Mouse (Mus musculus): ENCODE data around the gene Ip6k1. TPM values are rescaled to one million over a fixed set of nuclear protein-coding genes. Genes with fewer than 3 reads are reported as not detected.

Ip6k1 gene
- total and polyA plus RNA-seq, 3 experiments: 31.8 to 59.1 (median 37.2) TPM

- Histone ChIP-seq H3K27ac (ENCODE audit: control insufficient read depth, low read depth, low read length) (no peak overlapping the region), H3K4me1 (ENCODE audit: control insufficient read depth in 1 of 2, insufficient read depth in 2 of 2, low read length in 2 of 2) (no peaks in the 10 kb centered on the region), H3K9ac (ENCODE audit: control insufficient read depth, low read depth, low read length, poor library complexity, severe bottlenecking) (no peak overlapping the region), H3K9me3 (replicated peaks; ENCODE audit: insufficient read depth, low read length) (no peaks in the 10 kb centered on the region), H3K79me2 (ENCODE audit: control insufficient read depth, insufficient read depth, low read length, poor library complexity) (no peaks in the 10 kb centered on the region; the same call in 1 of the 2 replicates), H3K27me3 (ENCODE audit: control insufficient read depth in 1 of 2, insufficient read depth in 2 of 2, low read length in 2 of 2) (no peaks in the 10 kb centered on the region), H3K36me3 (ENCODE audit: control insufficient read depth in 1 of 2, insufficient read depth in 2 of 2, low read length in 2 of 2) (peaks cover 0 to 34% of the 10 kb centered on the region in 2 experiments; a peak in 2 of 4 replicates), H3K4me3 (ENCODE audit: control insufficient read depth in 1 of 2, insufficient read depth in 1 of 2, low read depth in 2 of 2, low read length in 2 of 2) (no peak overlapping the region)
- TF ChIP-seq CTCF (IDR thresholded peaks at IDR 0.05 in 2 of 3, conservative IDR thresholded peaks at IDR 0.05 in 1 of 3; ENCODE audit: control insufficient read depth in 1 of 3, insufficient read depth in 1 of 3, low read depth in 2 of 3, low read length in 3 of 3, poor library complexity in 1 of 3, severe bottlenecking in 1 of 3): peak in 2 of 3 experiments; percentile 16 to 29; a peak in 2 of 6 replicates
- no peak for TF ChIP-seq ZC3H11A (IDR thresholded peaks at IDR 0.05; ENCODE audit: low read depth, low read length)
- no peak for TF ChIP-seq GATA1 (IDR thresholded peaks at IDR 0.05; ENCODE audit: low read depth, low read length)
- TF ChIP-seq SMC3 (IDR thresholded peaks at IDR 0.05; ENCODE audit: low read depth, low read length): peak; percentile 35
- no peak for TF ChIP-seq MEF2A (IDR thresholded peaks at IDR 0.05; ENCODE audit: extremely low read depth, insufficient replicate concordance, low read depth, low read length, poor library complexity, severe bottlenecking)
- DNase-seq (ENCODE audit: low read depth, low spot score): no peak
Measured at GRCm38 (mm10) chr9:108027867-108028266, 25.6 kb downstream of the Ip6k1 start.

- no peak for DNase-seq (ENCODE audit: low read depth, low spot score)
- Histone ChIP-seq H3K27ac (ENCODE audit: control insufficient read depth, low read depth, low read length) (no peak overlapping the region), H3K4me3 (ENCODE audit: control insufficient read depth in 1 of 2, insufficient read depth in 1 of 2, low read depth in 2 of 2, low read length in 2 of 2) (no peak overlapping the region), H3K9me3 (replicated peaks; ENCODE audit: insufficient read depth, low read length) (no peaks in the 10 kb centered on the region), H3K4me1 (ENCODE audit: control insufficient read depth in 1 of 2, insufficient read depth in 2 of 2, low read length in 2 of 2) (peaks cover 5 to 21% of the 10 kb centered on the region in 2 experiments), H3K27me3 (ENCODE audit: control insufficient read depth in 1 of 2, insufficient read depth in 2 of 2, low read length in 2 of 2) (no peaks in the 10 kb centered on the region), H3K36me3 (ENCODE audit: control insufficient read depth in 1 of 2, insufficient read depth in 2 of 2, low read length in 2 of 2) (peaks cover 22 to 26% of the 10 kb centered on the region in 2 experiments), H3K9ac (ENCODE audit: control insufficient read depth, low read depth, low read length, poor library complexity, severe bottlenecking) (no peak overlapping the region), H3K79me2 (ENCODE audit: control insufficient read depth, insufficient read depth, low read length, poor library complexity) (no peaks in the 10 kb centered on the region; the same call in 1 of the 2 replicates)
- TF ChIP-seq TBP (IDR thresholded peaks at IDR 0.05; ENCODE audit: low read depth, low read length) (no peak), RCOR1 (IDR thresholded peaks at IDR 0.05; ENCODE audit: low read depth, low read length) (no peak), CHD1 (IDR thresholded peaks at IDR 0.05; ENCODE audit: low read depth, low read length) (no peak), E2F4 (IDR thresholded peaks at IDR 0.05; ENCODE audit: borderline replicate concordance, low read depth, low read length) (no peak)
Measured at GRCm38 (mm10) chr9:108032126-108032525, 29.8 kb downstream of the Ip6k1 start.

GRCm38 (mm10) chr9:108035331-108036156 lies 33.2 kb downstream of the Ip6k1 start:
- TF ChIP-seq CTCF (IDR thresholded peaks at IDR 0.05 in 2 of 3, conservative IDR thresholded peaks at IDR 0.05 in 1 of 3; ENCODE audit: control insufficient read depth in 1 of 3, insufficient read depth in 1 of 3, low read depth in 2 of 3, low read length in 3 of 3, poor library complexity in 1 of 3, severe bottlenecking in 1 of 3) (peak in 2 of 3 experiments; percentile 32; a peak in 3 of 6 replicates), MAX (IDR thresholded peaks at IDR 0.05; ENCODE audit: low read length) (no peak), CHD2 (IDR thresholded peaks at IDR 0.05; ENCODE audit: low read length) (no peak), MEF2A (IDR thresholded peaks at IDR 0.05; ENCODE audit: extremely low read depth, insufficient replicate concordance, low read depth, low read length, poor library complexity, severe bottlenecking) (no peak), ZC3H11A (IDR thresholded peaks at IDR 0.05; ENCODE audit: low read depth, low read length) (no peak), GATA1 (IDR thresholded peaks at IDR 0.05; ENCODE audit: low read depth, low read length) (peak; percentile 58; the same call in 1 of the 2 replicates), MAFK (IDR thresholded peaks at IDR 0.05; ENCODE audit: borderline replicate concordance, low read depth, low read length) (no peak), TBP (IDR thresholded peaks at IDR 0.05; ENCODE audit: low read depth, low read length) (0 out of 2 replicates have a peak, but pooled peaks have one; percentile 11), SIN3A (IDR thresholded peaks at IDR 0.05; ENCODE audit: low read length) (0 out of 2 replicates have a peak, but pooled peaks have one; percentile 10), BHLHE40 (IDR thresholded peaks at IDR 0.05; ENCODE audit: borderline replicate concordance, low read depth, low read length) (no peak), EP300 (IDR thresholded peaks at IDR 0.05; ENCODE audit: low read depth in 1 of 2, low read length in 2 of 2) (peak in 1 of 2 experiments; percentile 54; a peak in 3 of 4 replicates), NRF1 (IDR thresholded peaks at IDR 0.05; ENCODE audit: insufficient read depth, low read depth, low read length, poor library complexity, severe bottlenecking) (no peak), ETS1 (IDR thresholded peaks at IDR 0.05; ENCODE audit: low read depth, low read length) (peak; percentile 14; the same call in 1 of the 2 replicates), POLR2AphosphoS5 (IDR thresholded peaks at IDR 0.05; ENCODE audit: borderline replicate concordance, low read depth, low read length) (no peak)
- Histone ChIP-seq H3K9me3 (replicated peaks; ENCODE audit: insufficient read depth, low read length) (no peaks in the 10 kb centered on the region), H3K4me3 (ENCODE audit: control insufficient read depth in 1 of 2, insufficient read depth in 1 of 2, low read depth in 2 of 2, low read length in 2 of 2) (no peak overlapping the region), H3K79me2 (ENCODE audit: control insufficient read depth, insufficient read depth, low read length, poor library complexity) (no peaks in the 10 kb centered on the region), H3K9ac (ENCODE audit: control insufficient read depth, low read depth, low read length, poor library complexity, severe bottlenecking) (peak overlapping the region; percentile 21), H3K27ac (ENCODE audit: control insufficient read depth, low read depth, low read length) (peak overlapping the region; percentile 88), H3K4me1 (ENCODE audit: control insufficient read depth in 1 of 2, insufficient read depth in 2 of 2, low read length in 2 of 2) (peaks cover 5 to 21% of the 10 kb centered on the region in 2 experiments), H3K27me3 (ENCODE audit: control insufficient read depth in 1 of 2, insufficient read depth in 2 of 2, low read length in 2 of 2) (no peaks in the 10 kb centered on the region), H3K36me3 (ENCODE audit: control insufficient read depth in 1 of 2, insufficient read depth in 2 of 2, low read length in 2 of 2) (peaks cover 17 to 22% of the 10 kb centered on the region in 2 experiments)
- DNase-seq (ENCODE audit: low read depth, low spot score): peak; percentile 66

Measured in MEL (cell line).